Mouse (Mus musculus) C2C12 (cell line): ENCODE measurements at regions not wholly inside any gene's neighbourhood (a gene's known extent, or its start where the extent isn't known, plus 50 kb on each side); places are given as distances from the start of the nearest gene placed in this dataset.

Experiments used
- H3K27me3 ChIP-seq: one replicate; pipeline ENCODE4 v1.6.1; 2011; ENCODE audit not compliant: control insufficient read depth, insufficient read depth, insufficient read length
- H3K36me3 ChIP-seq: one replicate; pipeline ENCODE4 v1.6.1; 2011; ENCODE audit not compliant: control insufficient read depth, insufficient read depth
- H3K4me3 ChIP-seq: one replicate; pipeline ENCODE4 v1.5.1; 2011; ENCODE audit warnings: mild to moderate bottlenecking, control low read depth; ENCODE audit not compliant: poor library complexity, insufficient read depth, severe bottlenecking
- H3K79me2 ChIP-seq: one replicate; pipeline ENCODE4 v1.6.1; 2011; ENCODE audit not compliant: control insufficient read depth, insufficient read depth
- H3K79me3 ChIP-seq: one replicate; pipeline ENCODE4 v1.6.1; 2011; ENCODE audit warnings: low read depth, control low read depth
- H3ac ChIP-seq: one replicate; pipeline ENCODE3; 2011; ENCODE audit warnings: low read depth; ENCODE audit not compliant: control insufficient read depth, insufficient read length
- CEBPB ChIP-seq: IDR thresholded peaks from one replicate; pipeline ENCODE4 v1.6.1; 2011; ENCODE audit warnings: low read depth, mild to moderate bottlenecking, control low read depth, moderate library complexity
- CTCF ChIP-seq: IDR thresholded peaks from one replicate; pipeline ENCODE4 v1.5.1; 2011; ENCODE audit not compliant: control insufficient read depth, insufficient read depth, insufficient read length
- FOSL1 ChIP-seq: IDR thresholded peaks from one replicate; pipeline ENCODE4 v1.8.0; 2011; ENCODE audit warnings: mild to moderate bottlenecking, low read length; ENCODE audit not compliant: poor library complexity, insufficient read depth, severe bottlenecking
- MAX ChIP-seq: IDR thresholded peaks from one replicate; pipeline ENCODE4 v1.6.1; 2011; ENCODE audit warnings: mild to moderate bottlenecking, control low read depth
- MYOD1 ChIP-seq: IDR thresholded peaks from one replicate; pipeline ENCODE4 v1.6.1; 2011; ENCODE audit warnings: low read depth; ENCODE audit not compliant: control insufficient read depth, insufficient read length
- MYOG ChIP-seq: IDR thresholded peaks from one replicate; pipeline ENCODE4 v1.6.1; 2011; ENCODE audit not compliant: control insufficient read depth, insufficient read length; ENCODE audit errors: extremely low read depth
- USF1 ChIP-seq: IDR thresholded peaks from one replicate; pipeline ENCODE4 v1.6.1; 2011; ENCODE audit warnings: low read depth, mild to moderate bottlenecking, control low read depth, moderate library complexity

DNA sequence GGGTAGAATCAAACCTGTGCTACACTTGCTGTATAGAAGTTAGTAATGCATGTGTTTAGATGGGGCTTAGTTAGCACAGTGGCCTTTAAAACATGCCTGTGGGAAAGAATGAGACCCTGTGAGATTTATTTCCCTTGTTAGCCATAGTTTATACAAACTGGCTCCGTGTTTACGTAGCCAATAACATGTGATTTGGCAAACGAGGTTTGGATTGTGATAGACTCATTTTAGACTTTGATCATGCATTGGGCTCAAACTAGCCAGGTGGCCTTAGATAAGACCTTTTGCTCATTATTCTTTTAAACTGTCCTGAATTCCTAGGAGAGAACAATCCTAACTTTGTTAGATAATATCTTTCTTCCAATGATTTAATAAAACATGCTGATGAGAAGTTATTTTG lies 115.2 kb upstream of the Fam19a1 start:
- Histone ChIP-seq H3ac (no peak overlapping the region), H3K79me2 (no peaks in the 10 kb centered on the region), H3K79me3 (no peaks in the 10 kb centered on the region), H3K4me3 (no peak overlapping the region), H3K36me3 (no peaks in the 10 kb centered on the region), H3K27me3 (no peaks in the 10 kb centered on the region)
- no peak for TF ChIP-seq MAX
- no peak for TF ChIP-seq MYOG
- no peak for TF ChIP-seq CEBPB
- TF ChIP-seq MYOD1: no peak
- no peak for TF ChIP-seq FOSL1
- TF ChIP-seq USF1: no peak
- no peak for TF ChIP-seq CTCF

DNA sequence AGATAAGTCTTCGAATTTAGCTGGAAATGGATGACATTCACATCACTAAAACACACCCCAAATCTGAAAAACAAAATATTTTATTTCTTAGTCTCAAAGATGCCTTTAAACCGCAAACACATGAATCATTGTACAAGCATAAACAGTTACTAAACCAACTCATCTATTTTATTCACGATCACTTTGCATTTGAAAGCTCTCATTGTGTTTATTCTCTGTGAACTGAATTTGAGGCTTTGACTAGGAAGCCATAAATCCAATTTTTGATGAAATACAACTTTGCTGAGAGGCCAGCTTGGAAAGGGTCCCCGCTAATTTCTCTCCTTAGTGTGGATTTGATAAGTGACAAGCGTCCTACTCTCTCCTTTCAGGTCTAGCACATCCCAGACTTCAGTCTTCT lies 113.5 kb upstream of the Fam19a1 start:
- H3K27me3 ChIP-seq: no peaks in the 10 kb centered on the region
- no peaks in the 10 kb centered on the region for H3K36me3 ChIP-seq
- H3ac ChIP-seq: no peak overlapping the region
- H3K4me3 ChIP-seq: no peak overlapping the region
- H3K79me3 ChIP-seq: no peaks in the 10 kb centered on the region
- TF ChIP-seq MAX: no peak
- H3K79me2 ChIP-seq: no peaks in the 10 kb centered on the region

GRCm38 (mm10) chr6:96000011-96000476 lies 112.9 kb upstream of the Fam19a1 start:
- TF ChIP-seq USF1 (no peak), MAX (no peak), CTCF (no peak), MYOD1 (no peak), FOSL1 (no peak), MYOG (no peak), CEBPB (no peak)
- Histone ChIP-seq H3K27me3 (no peaks in the 10 kb centered on the region), H3ac (no peak overlapping the region), H3K79me3 (no peaks in the 10 kb centered on the region), H3K79me2 (no peaks in the 10 kb centered on the region), H3K4me3 (no peak overlapping the region), H3K36me3 (no peaks in the 10 kb centered on the region)

- Histone ChIP-seq H3K27me3 (no peaks in the 10 kb centered on the region), H3K79me3 (no peaks in the 10 kb centered on the region), H3K36me3 (no peaks in the 10 kb centered on the region), H3K79me2 (no peaks in the 10 kb centered on the region), H3ac (no peak overlapping the region), H3K4me3 (no peak overlapping the region)
- TF ChIP-seq CEBPB: no peak
- TF ChIP-seq MAX: no peak
- TF ChIP-seq USF1: no peak
- peak; percentile 55 for TF ChIP-seq MYOD1
- no peak for TF ChIP-seq FOSL1
These were observed 101.7 kb upstream of the Fam19a1 start for GRCm38 (mm10) chr6:96011299-96011698.

DNA sequence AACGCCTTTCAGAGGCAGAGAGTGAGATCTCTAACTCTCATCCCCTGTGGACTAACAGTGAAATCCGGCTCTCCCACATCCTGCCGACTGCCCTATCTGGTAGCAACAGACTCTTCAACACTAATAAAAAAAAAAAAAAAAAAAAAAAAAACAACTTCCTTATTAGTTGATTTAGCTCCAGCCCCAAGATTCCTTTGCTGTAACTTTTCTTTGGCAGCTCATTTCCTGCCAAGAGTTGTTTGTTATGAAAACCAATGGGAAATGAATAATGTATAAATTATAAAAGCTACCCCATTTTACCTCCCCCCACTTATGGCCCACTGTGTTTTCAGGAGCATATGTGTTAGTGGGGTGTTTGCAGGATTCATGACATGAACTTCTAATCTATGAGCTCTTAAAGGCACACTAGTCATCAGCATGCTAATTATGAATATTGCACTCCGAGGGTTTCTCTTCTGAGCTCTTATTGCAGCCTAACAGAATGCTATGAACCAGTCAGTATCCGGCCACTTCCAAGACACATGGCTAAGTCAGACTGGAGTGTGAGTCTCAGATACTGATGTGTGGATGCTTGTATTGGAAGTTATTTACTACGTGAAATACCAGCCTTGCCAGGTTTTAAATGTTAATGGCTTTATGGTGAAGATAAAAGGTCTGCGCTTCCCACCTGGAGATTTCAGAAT lies 84.8 kb upstream of the Fam19a1 start:
- Histone ChIP-seq H3K4me3 (no peak overlapping the region), H3K27me3 (no peaks in the 10 kb centered on the region), H3ac (no peak overlapping the region), H3K79me3 (no peaks in the 10 kb centered on the region), H3K79me2 (no peaks in the 10 kb centered on the region), H3K36me3 (no peaks in the 10 kb centered on the region)
- TF ChIP-seq CTCF (no peak), MYOD1 (no peak), MYOG (no peak), FOSL1 (no peak)

DNA sequence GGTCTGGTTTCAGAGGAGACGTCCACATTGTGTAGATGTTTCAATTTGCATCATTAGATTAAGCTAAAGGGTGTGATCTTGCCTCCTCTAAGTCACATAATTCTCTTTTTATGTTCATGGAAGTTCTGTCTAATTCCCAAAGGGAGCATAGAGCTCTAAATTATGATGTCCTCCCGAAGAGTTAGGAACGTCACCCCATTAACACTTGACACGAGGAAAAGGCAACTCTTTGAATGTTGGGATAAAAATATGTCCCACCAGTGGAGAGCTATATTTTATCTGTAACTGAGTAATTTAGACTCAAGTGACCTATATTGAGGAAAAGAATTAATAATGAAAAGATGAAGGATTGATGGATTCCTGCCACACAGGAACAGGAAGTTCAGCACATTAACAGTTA lies 69.2 kb upstream of the Fam19a1 start:
- Histone ChIP-seq H3K36me3 (no peaks in the 10 kb centered on the region), H3K4me3 (no peak overlapping the region), H3ac (no peak overlapping the region), H3K79me2 (no peaks in the 10 kb centered on the region), H3K79me3 (no peaks in the 10 kb centered on the region), H3K27me3 (no peaks in the 10 kb centered on the region)
- TF ChIP-seq MYOG (no peak), CEBPB (no peak), CTCF (no peak), FOSL1 (no peak), USF1 (no peak), MAX (no peak), MYOD1 (no peak)
